Mouse (Mus musculus) bone marrow macrophage, adult 2 months (primary cell): Measurements from ENCODE around the gene Net1. TPM values are rescaled to one million over a fixed set of nuclear protein-coding genes. Genes with fewer than 3 reads are reported as not detected.

ENCODE experiments used
- H3K27ac ChIP-seq: 2 replicates; pipeline ENCODE4 v1.5.1; 2012; ENCODE audit warnings: low read depth, low read length; ENCODE audit not compliant: insufficient read depth
- H3K4me1 ChIP-seq: 2 replicates; pipeline ENCODE4 v1.6.1; 2012; ENCODE audit warnings: low read length; ENCODE audit not compliant: control insufficient read depth, insufficient read depth
- H3K4me3 ChIP-seq: 2 replicates; pipeline ENCODE4 v1.5.1; 2012; ENCODE audit warnings: mild to moderate bottlenecking, low read length, moderate library complexity; ENCODE audit not compliant: insufficient read depth
- CTCF ChIP-seq: IDR thresholded peaks from 2 replicates; pipeline ENCODE4 v1.5.1; 2012; ENCODE audit warnings: low read depth, mild to moderate bottlenecking, low read length, moderate library complexity
- POLR2A ChIP-seq: IDR thresholded peaks from 2 replicates; pipeline ENCODE4 v1.6.1; 2012; ENCODE audit warnings: mild to moderate bottlenecking, low read depth, low read length, borderline replicate concordance
- polyA plus RNA-seq: library from polyadenylated mRNA; stranded (reverse); fragments of >200 nt; gene quantifications from 2 replicates; pipeline ENCODE4 v1.2.4, GENCODE M21; 2012; ENCODE audit not compliant: missing spikeins, insufficient read depth, insufficient read length

Gene Net1
- polyA plus RNA-seq, 1 experiment, result 5.8 TPM

DNA sequence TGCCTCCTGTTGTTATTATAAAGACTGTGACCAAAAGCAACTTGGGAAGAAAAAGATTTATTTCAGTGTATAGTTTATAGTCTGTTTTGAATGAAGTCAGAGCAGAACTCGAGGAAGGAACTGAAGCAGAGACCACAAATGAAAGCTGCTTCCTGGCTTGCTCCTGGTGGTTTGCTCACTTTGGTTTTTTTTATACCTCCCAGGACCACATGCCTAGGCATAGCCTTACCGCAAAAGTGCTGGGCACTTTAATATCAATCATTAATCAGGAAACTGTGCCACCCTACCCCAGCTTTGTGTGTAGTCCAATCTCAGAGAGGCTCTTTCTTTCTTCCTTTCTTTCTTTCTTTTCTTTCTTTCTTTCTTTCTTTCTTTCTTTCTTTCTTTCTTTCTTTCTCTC lies 85.6 kb downstream of the Net1 start:
- TF ChIP-seq CTCF, result no peak
- TF ChIP-seq POLR2A, result no peak
- Histone ChIP-seq H3K27ac (no peak overlapping the region), H3K4me1 (peaks cover 10% of the 10 kb centered on the region), H3K4me3 (no peak overlapping the region)

Other genes starting within 250 kb of the Net1 start
- gene Calml3, start 113.9 kb downstream of the Net1 start, polyA plus RNA-seq, result not detected in 2 replicates
- gene Calm4, start 80.5 kb downstream of the Net1 start, polyA plus RNA-seq, result not detected in 2 replicates
- not detected in 2 replicates for gene Calm5, start 64.0 kb downstream of the Net1 start, polyA plus RNA-seq
- not detected in 2 replicates for gene Tubal3, start 54 bp upstream of the Net1 start, polyA plus RNA-seq
- not detected in 2 replicates for gene Ucn3, start 27.1 kb upstream of the Net1 start, polyA plus RNA-seq
- not detected in 2 replicates for gene Akr1c14, start 130.8 kb upstream of the Net1 start, polyA plus RNA-seq
- not detected in 2 replicates for gene Akr1c18, start 232.4 kb upstream of the Net1 start, polyA plus RNA-seq